Mouse (Mus musculus): ENCODE data around the gene Myh7. TPM values are rescaled to one million over a fixed set of nuclear protein-coding genes. Genes with fewer than 3 reads are reported as not detected.

Myh7 gene
- total and polyA plus RNA-seq, 3 experiments = not detected

Small RNA genes within 50 kb of the gene (microRNA-seq; reads per million reads assigned to microRNA genes)
- gene Mir208a (5.4 to 11.9 reads per million in 2 experiments), gene Mir208b (146 to 257 reads per million in 2 experiments)

Other genes with a start within 250 kb of the Myh7 start
- 10 to 100 TPM; 24.7 to 74.6 TPM for gene Slc7a8, start 212.7 kb downstream of the Myh7 start, total RNA-seq (2021)
- 31.9 and 52.9 TPM in 2 replicates for gene Slc7a8, start 212.7 kb downstream of the Myh7 start, polyA plus RNA-seq (2012; rRNA removed)
- gene Rnf212b, start 180.5 kb downstream of the Myh7 start, total RNA-seq (2021) = 1 to 10 TPM in 1 of 2 experiments, under 1 TPM in 1; 0.35 to 1.5 TPM
- gene Rnf212b, start 180.5 kb downstream of the Myh7 start, polyA plus RNA-seq (2012; rRNA removed) = 0.22 and 0.24 TPM in 2 replicates
- 10 to 100 TPM; 12.1 to 18.8 TPM for gene Homez, start 123.7 kb downstream of the Myh7 start, total RNA-seq (2021)
- 3.5 and 4.1 TPM in 2 replicates for gene Homez, start 123.7 kb downstream of the Myh7 start, polyA plus RNA-seq (2012; rRNA removed)
- 10 to 100 TPM; 13.0 to 19.6 TPM for gene Ppp1r3e, start 117.1 kb downstream of the Myh7 start, total RNA-seq (2021)
- gene Ppp1r3e, start 117.1 kb downstream of the Myh7 start, polyA plus RNA-seq (2012; rRNA removed) = 41.8 and 45.9 TPM in 2 replicates
- gene Bcl2l2, start 111.2 kb downstream of the Myh7 start, total RNA-seq (2021) = 10 to 100 TPM; 42.6 to 57.7 TPM
- gene Bcl2l2, start 111.2 kb downstream of the Myh7 start, polyA plus RNA-seq (2012; rRNA removed) = 43.3 and 45.1 TPM in 2 replicates
- 1 to 10 TPM in 1 of 2 experiments, not detected in 1; 7.1 TPM for gene Gm20521, start 111.2 kb downstream of the Myh7 start, total RNA-seq (2021)
- gene Gm20521, start 111.2 kb downstream of the Myh7 start, polyA plus RNA-seq (2012; rRNA removed) = 37.6 and 42.4 TPM in 2 replicates
- 100 to 1,000 TPM; 167 to 196 TPM for gene Pabpn1, start 102.1 kb downstream of the Myh7 start, total RNA-seq (2021)
- gene Pabpn1, start 102.1 kb downstream of the Myh7 start, polyA plus RNA-seq (2012; rRNA removed) = 69.3 and 80.4 TPM in 2 replicates
- 10 to 100 TPM; 24.9 to 45.1 TPM for gene Slc22a17, start 81.5 kb downstream of the Myh7 start, total RNA-seq (2021)
- 191 and 246 TPM in 2 replicates for gene Slc22a17, start 81.5 kb downstream of the Myh7 start, polyA plus RNA-seq (2012; rRNA removed)
- gene Efs, start 68.5 kb downstream of the Myh7 start, total RNA-seq (2021) = 1 to 10 TPM; 1.9 to 4.9 TPM
- 7.7 and 11.4 TPM in 2 replicates for gene Efs, start 68.5 kb downstream of the Myh7 start, polyA plus RNA-seq (2012; rRNA removed)
- gene Il25, start 61.9 kb downstream of the Myh7 start, total RNA-seq (2021) = not detected
- gene Il25, start 61.9 kb downstream of the Myh7 start, polyA plus RNA-seq (2012; rRNA removed) = 0.12 and 0.17 TPM in 2 replicates
- gene Cmtm5, start 58.4 kb downstream of the Myh7 start, total RNA-seq (2021) = under 1 TPM in 1 of 2 experiments, not detected in 1; 0.78 TPM
- 1.9 and 2.9 TPM in 2 replicates for gene Cmtm5, start 58.4 kb downstream of the Myh7 start, polyA plus RNA-seq (2012; rRNA removed)
- gene Myh6, start 27.7 kb downstream of the Myh7 start, total RNA-seq (2021) = not detected
- not detected in 2 replicates for gene Myh6, start 27.7 kb downstream of the Myh7 start, polyA plus RNA-seq (2012; rRNA removed)
- not detected for gene Gm17428, start 17.7 kb downstream of the Myh7 start, total RNA-seq (2021)
- not detected in 2 replicates for gene Gm17428, start 17.7 kb downstream of the Myh7 start, polyA plus RNA-seq (2012; rRNA removed)
- 10 to 100 TPM; 36.0 TPM for gene Ngdn, start 20.8 kb upstream of the Myh7 start, total RNA-seq (2021)
- gene Ngdn, start 20.8 kb upstream of the Myh7 start, polyA plus RNA-seq (2012; rRNA removed) = 2.7 and 2.9 TPM in 2 replicates
- 1 to 10 TPM; 6.3 to 7.3 TPM for gene Zfhx2, start 97.7 kb upstream of the Myh7 start, total RNA-seq (2021)
- gene Zfhx2, start 97.7 kb upstream of the Myh7 start, polyA plus RNA-seq (2012; rRNA removed) = 3.0 and 4.2 TPM in 2 replicates
- 10 to 100 TPM; 11.6 to 21.6 TPM for gene Thtpa, start 100.2 kb upstream of the Myh7 start, total RNA-seq (2021)
- 6.0 and 6.7 TPM in 2 replicates for gene Thtpa, start 100.2 kb upstream of the Myh7 start, polyA plus RNA-seq (2012; rRNA removed)
- gene Ap1g2, start 112.0 kb upstream of the Myh7 start, total RNA-seq (2021) = 10 to 100 TPM; 21.9 to 24.8 TPM
- gene Ap1g2, start 112.0 kb upstream of the Myh7 start, polyA plus RNA-seq (2012; rRNA removed) = 27.3 and 30.3 TPM in 2 replicates
- 1 to 10 TPM; 2.5 to 3.0 TPM for gene Jph4, start 122.3 kb upstream of the Myh7 start, total RNA-seq (2021)
- gene Jph4, start 122.3 kb upstream of the Myh7 start, polyA plus RNA-seq (2012; rRNA removed) = 4.0 and 6.8 TPM in 2 replicates
- gene Dhrs2, start 227.4 kb upstream of the Myh7 start, total RNA-seq (2021) = not detected
- gene Dhrs2, start 227.4 kb upstream of the Myh7 start, polyA plus RNA-seq (2012; rRNA removed) = not detected in 2 replicates